Mouse (Mus musculus) MN1 (cell line): ENCODE measurements around the gene Ccdc138.
A peak's percentile ranks its signal among the peaks of the same experiment; 100 is the strongest.

Source experiments
- DNase-seq: peaks from one replicate; pipeline ENCODE4 v3.0.0-alpha.2; 2016; ENCODE audit warnings: low spot score

Gene Ccdc138

GRCm38 (mm10) chr10:58585427-58586223 lies 87.9 kb downstream of the Ccdc138 start:
- DNase-seq = no peak

- no peak for DNase-seq
These were observed 96.7 kb downstream of the Ccdc138 start for GRCm38 (mm10) chr10:58594486-58594885.

GRCm38 (mm10) chr10:58595197-58595596 lies 97.4 kb downstream of the Ccdc138 start:
- DNase-seq = no peak

GRCm38 (mm10) chr10:58595821-58596220 lies 98.1 kb downstream of the Ccdc138 start:
- no peak for DNase-seq

GRCm38 (mm10) chr10:58600151-58600550 lies 102.4 kb downstream of the Ccdc138 start:
- DNase-seq = no peak

- DNase-seq = no peak
These were observed 103.2 kb downstream of the Ccdc138 start for GRCm38 (mm10) chr10:58600983-58601382.

- DNase-seq = no peak
These were observed 103.7 kb downstream of the Ccdc138 start for GRCm38 (mm10) chr10:58601431-58601901.

- DNase-seq = no peak
These were observed 104.2 kb downstream of the Ccdc138 start for GRCm38 (mm10) chr10:58601946-58602345.

GRCm38 (mm10) chr10:58604779-58605178 lies 107.0 kb downstream of the Ccdc138 start:
- peak; percentile 49 for DNase-seq

GRCm38 (mm10) chr10:58606356-58606755 lies 108.6 kb downstream of the Ccdc138 start:
- no peak for DNase-seq

- DNase-seq = no peak
These were observed 111.1 kb downstream of the Ccdc138 start for GRCm38 (mm10) chr10:58608858-58609257.

GRCm38 (mm10) chr10:58610484-58611261 lies 112.9 kb downstream of the Ccdc138 start:
- no peak for DNase-seq

GRCm38 (mm10) chr10:58614601-58615000 lies 116.9 kb downstream of the Ccdc138 start:
- DNase-seq = no peak

GRCm38 (mm10) chr10:58616565-58616964 lies 118.8 kb downstream of the Ccdc138 start:
- no peak for DNase-seq

- no peak for DNase-seq
These were observed 120.9 kb downstream of the Ccdc138 start for GRCm38 (mm10) chr10:58618501-58619216.

- no peak for DNase-seq
These were observed 121.5 kb downstream of the Ccdc138 start for GRCm38 (mm10) chr10:58619266-58619665.

GRCm38 (mm10) chr10:58624848-58625711 lies 127.3 kb downstream of the Ccdc138 start:
- DNase-seq = no peak
